Mouse (Mus musculus) lung, postnatal 0 days (tissue): ENCODE measurements around the gene Prss50.
"Not testable (repeated sequence)": the region's sequence is repeated elsewhere in the genome, so short reads cannot be mapped to it uniquely, and the experiment has no call there.

Source experiments
- CTCF ChIP-seq: IDR thresholded peaks from 2 replicates; pipeline ENCODE4 v1.5.1; 2016; ENCODE audit warnings: antibody characterized with exemption, mild to moderate bottlenecking
- EP300 ChIP-seq: IDR thresholded peaks from 2 replicates; pipeline ENCODE4 v1.6.1; 2016; ENCODE audit warnings: antibody characterized with exemption, mild to moderate bottlenecking, control low read depth

GRCm38 (mm10) chr9:110820546-110820945, 37.2 kb upstream of the Prss50 start:
- not testable (repeated sequence) for TF ChIP-seq CTCF, EP300
